Mouse (Mus musculus) midbrain, postnatal 0 days (tissue): ENCODE results near the gene Sept9. TPM values are rescaled to one million over a fixed set of nuclear protein-coding genes. Genes with fewer than 3 reads are reported as not detected.

Experiments
- ATAC-seq: fragments of 200-750 bp; cut with Nextera tagmentation; 2 replicates; pipeline ENCODE4 v1.8.0; 2017; ENCODE audit warnings: moderate number of reproducible peaks, mild to moderate bottlenecking, moderate TSS enrichment, moderate library complexity; ENCODE audit not compliant: low FRiP score
- DNase-seq: peaks from one replicate; pipeline ENCODE4 v3.0.0-alpha.2; 2015; ENCODE audit warnings: low spot score
- H3K27ac ChIP-seq: fragments of 300-500 bp; sonication (generic); 2 replicates; pipeline ENCODE4 v1.5.1; 2014; ENCODE audit warnings: low read depth, mild to moderate bottlenecking, low read length, mixed read lengths
- H3K27me3 ChIP-seq: fragments of 300-500 bp; sonication (generic); 2 replicates; pipeline ENCODE4 v1.6.1; 2014; ENCODE audit warnings: low read length, control low read depth, mixed read lengths; ENCODE audit not compliant: insufficient read depth
- H3K36me3 ChIP-seq: fragments of 300-500 bp; sonication (generic); 2 replicates; pipeline ENCODE4 v1.6.1; 2014; ENCODE audit warnings: low read length, control low read depth, mixed read lengths; ENCODE audit not compliant: insufficient read depth
- H3K4me1 ChIP-seq: fragments of 300-500 bp; sonication (generic); 2 replicates; pipeline ENCODE4 v1.6.1; 2014; ENCODE audit warnings: mild to moderate bottlenecking, control low read depth, antibody characterized with exemption, low read length, mixed read lengths; ENCODE audit not compliant: insufficient read depth
- H3K4me2 ChIP-seq: fragments of 300-500 bp; sonication (generic); 2 replicates; pipeline ENCODE4 v1.6.1; 2014; ENCODE audit warnings: low read depth, mild to moderate bottlenecking, low read length, mixed read lengths; ENCODE audit not compliant: poor library complexity, severe bottlenecking
- H3K4me3 ChIP-seq: fragments of 300-500 bp; sonication (generic); 2 replicates; pipeline ENCODE4 v1.5.1; 2014; ENCODE audit warnings: low read depth, mild to moderate bottlenecking, low read length, moderate library complexity
- H3K9ac ChIP-seq: fragments of 300-500 bp; sonication (generic); replicated peaks from 2 replicates; pipeline ENCODE4 v1.6.1; 2014; ENCODE audit warnings: mild to moderate bottlenecking, low read length, moderate library complexity, mixed read lengths; ENCODE audit not compliant: poor library complexity, severe bottlenecking
- H3K9me3 ChIP-seq: fragments of 300-500 bp; sonication (generic); 2 replicates; pipeline ENCODE4 v1.6.1; 2016; ENCODE audit warnings: low read length, control low read depth
- CTCF ChIP-seq: IDR thresholded peaks from 2 replicates; pipeline ENCODE4 v1.5.1; 2016; ENCODE audit warnings: antibody characterized with exemption, mild to moderate bottlenecking
- WGBS: fragments of 180-500 bp; shearing (Covaris S2); extraction: QIAGEN DNeasy Blood & Tissue Kit; methylation state at CpG from one replicate; pipeline ENCODE4 v1.1.7; 2014; 5-methylcytosine and 5-hydroxymethylcytosine counted together
- polyA plus RNA-seq: library from polyadenylated mRNA; unstranded; fragments of >200 nt; fragmentation: Nextera tagmentation; extraction: Ambion mirVana; gene quantifications from 2 replicates; pipeline ENCODE4 v1.2.1, GENCODE M21; 2015
- total RNA-seq: library from RNA; depleted of rRNA; stranded (reverse); fragments of >200 nt; gene quantifications from 2 replicates; pipeline ENCODE4 v1.2.3, GENCODE M21; 2014

Sept9 gene
- total and polyA plus RNA-seq, 2 experiments from 2014 or later, result 95.3 to 105 TPM

DNA sequence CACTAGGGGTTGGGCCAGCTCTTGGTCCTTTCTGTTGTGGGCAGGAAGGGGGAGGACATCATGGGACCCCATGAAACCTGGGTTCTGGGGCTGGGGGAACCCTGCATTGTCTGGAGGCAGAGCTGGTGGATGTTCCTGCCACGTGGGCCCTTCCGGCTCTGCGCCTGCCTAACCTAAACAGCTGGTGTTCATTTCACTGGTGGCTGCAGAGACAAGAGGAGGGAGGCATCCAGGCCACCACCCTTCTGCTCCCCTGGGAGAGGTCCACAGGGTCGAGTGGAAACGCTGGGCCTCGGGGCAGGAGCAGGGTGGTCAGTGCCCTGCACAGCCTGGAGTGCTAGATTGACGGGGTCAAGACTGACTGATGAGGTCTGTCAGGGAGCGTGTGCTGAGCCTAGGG lies 89.3 kb downstream of the Sept9 start:
- Histone ChIP-seq H3K4me2 (no peak overlapping the region), H3K27me3 (no peaks in the 10 kb centered on the region), H3K9ac (no peak overlapping the region), H3K9me3 (no peaks in the 10 kb centered on the region), H3K4me1 (no peaks in the 10 kb centered on the region), H3K27ac (no peak overlapping the region), H3K4me3 (no peak overlapping the region), H3K36me3 (no peaks in the 10 kb centered on the region)
- DNase-seq (no peak), ATAC-seq (no peak)
- TF ChIP-seq CTCF, result no peak
- 90% methylated on average over 8 of the region's 8 CpGs for WGBS

DNA sequence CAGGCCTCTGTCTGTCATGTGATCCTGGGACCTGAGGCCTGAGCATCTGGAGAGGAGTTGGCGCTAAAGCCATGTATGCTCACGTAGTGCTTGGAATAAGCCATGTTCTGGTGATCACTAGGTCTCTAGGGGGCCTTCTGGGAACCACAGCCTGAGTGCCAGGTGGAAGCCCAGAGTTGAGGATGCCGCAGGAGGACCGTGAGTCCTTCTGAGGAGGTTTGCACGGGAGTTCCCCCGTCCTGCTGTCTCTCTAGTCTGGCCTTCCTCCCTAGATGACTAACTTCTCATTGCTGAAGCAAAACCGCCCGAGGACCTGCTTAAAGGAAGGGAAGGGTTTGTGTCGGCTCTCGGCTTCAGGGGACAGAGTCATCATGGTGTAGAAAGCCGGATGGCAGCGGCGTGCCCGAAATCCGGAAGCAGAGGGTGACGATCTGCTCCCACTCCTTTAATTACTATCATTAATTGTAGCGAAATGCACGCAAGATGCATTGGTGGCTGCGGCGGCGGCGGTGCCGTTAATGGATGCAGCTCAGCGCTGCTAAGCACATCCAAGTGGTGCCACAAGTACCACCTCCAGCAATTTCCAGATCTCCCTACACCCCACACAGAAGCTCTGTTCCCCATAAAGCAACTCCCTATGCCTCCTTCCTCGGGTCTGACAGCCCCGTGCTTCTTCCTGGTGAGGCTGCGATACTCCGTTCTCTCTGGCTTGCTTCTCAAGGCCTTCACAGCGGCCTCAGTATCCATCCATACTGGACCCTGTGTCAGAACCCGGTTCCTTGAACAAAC lies 92.0 kb downstream of the Sept9 start:
- H3K27me3 ChIP-seq, result no peaks in the 10 kb centered on the region
- H3K36me3 ChIP-seq, result no peaks in the 10 kb centered on the region
- ATAC-seq (no peak), DNase-seq (no peak)
- no peak overlapping the region for H3K9ac ChIP-seq
- 96% methylated on average over 30 of the region's 30 CpGs for WGBS
- H3K4me1 ChIP-seq, result no peaks in the 10 kb centered on the region
- H3K4me3 ChIP-seq, result no peak overlapping the region
- no peak for TF ChIP-seq CTCF
- no peak overlapping the region for H3K4me2 ChIP-seq
- H3K9me3 ChIP-seq, result no peaks in the 10 kb centered on the region
- H3K27ac ChIP-seq, result no peak overlapping the region

DNA sequence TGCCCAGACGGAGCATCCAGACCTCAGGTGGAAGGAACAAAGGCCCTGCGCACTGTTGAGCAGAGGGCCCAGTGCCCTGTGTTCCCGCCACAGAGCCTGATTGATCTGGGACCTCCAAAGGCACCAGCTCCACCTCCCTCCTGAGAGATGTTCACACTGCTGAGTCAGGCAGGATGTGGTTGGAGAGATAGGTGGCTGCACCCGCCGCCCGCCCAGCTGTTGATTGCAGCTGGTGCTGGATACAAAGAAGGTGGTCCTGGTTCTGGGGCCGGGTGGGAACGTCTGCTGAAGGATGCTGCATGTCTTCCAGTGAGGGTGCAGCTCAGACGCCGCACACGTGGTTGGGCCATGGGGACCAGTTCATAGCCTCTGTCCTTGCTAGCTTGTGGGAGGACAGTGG lies 93.0 kb downstream of the Sept9 start:
- Histone ChIP-seq H3K4me1 (no peaks in the 10 kb centered on the region), H3K27ac (no peak overlapping the region), H3K36me3 (no peaks in the 10 kb centered on the region), H3K27me3 (no peaks in the 10 kb centered on the region), H3K9ac (no peak overlapping the region), H3K4me2 (no peak overlapping the region), H3K4me3 (no peak overlapping the region), H3K9me3 (no peaks in the 10 kb centered on the region)
- TF ChIP-seq CTCF, result no peak
- WGBS, result 91% methylated on average over 11 of the region's 11 CpGs
- ATAC-seq (no peak), DNase-seq (no peak)

DNA sequence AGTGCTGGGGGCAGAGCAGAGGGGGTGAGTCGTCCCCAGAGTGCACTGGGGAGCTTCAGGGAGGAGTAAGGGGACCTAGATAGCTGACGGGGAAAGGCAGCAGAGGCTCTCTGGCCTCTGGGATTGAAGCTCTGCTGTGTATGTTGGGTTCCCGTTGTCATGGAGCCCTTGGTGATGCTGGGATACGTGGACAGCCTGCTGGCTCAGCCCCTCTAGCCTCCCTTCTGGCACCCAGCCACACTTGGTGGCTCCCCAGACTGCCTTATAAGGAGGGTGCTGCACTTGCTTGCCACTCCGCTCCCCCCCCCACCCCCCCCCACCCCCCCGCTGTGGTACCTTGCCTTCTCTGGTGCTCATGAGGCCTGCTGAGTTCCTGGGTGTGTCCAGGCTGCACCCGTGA lies 95.8 kb downstream of the Sept9 start:
- H3K4me1 ChIP-seq, result no peaks in the 10 kb centered on the region
- TF ChIP-seq CTCF, result no peak
- H3K4me3 ChIP-seq, result no peak overlapping the region
- no peak overlapping the region for H3K27ac ChIP-seq
- whole genome bisulfite sequencing, result 55% methylated on average over 5 of the region's 7 CpGs
- DNase-seq (peak; percentile 53), ATAC-seq (no peak)
- no peaks in the 10 kb centered on the region for H3K36me3 ChIP-seq
- no peak overlapping the region for H3K9ac ChIP-seq
- no peaks in the 10 kb centered on the region for H3K9me3 ChIP-seq
- no peaks in the 10 kb centered on the region for H3K27me3 ChIP-seq
- no peak overlapping the region for H3K4me2 ChIP-seq

DNA sequence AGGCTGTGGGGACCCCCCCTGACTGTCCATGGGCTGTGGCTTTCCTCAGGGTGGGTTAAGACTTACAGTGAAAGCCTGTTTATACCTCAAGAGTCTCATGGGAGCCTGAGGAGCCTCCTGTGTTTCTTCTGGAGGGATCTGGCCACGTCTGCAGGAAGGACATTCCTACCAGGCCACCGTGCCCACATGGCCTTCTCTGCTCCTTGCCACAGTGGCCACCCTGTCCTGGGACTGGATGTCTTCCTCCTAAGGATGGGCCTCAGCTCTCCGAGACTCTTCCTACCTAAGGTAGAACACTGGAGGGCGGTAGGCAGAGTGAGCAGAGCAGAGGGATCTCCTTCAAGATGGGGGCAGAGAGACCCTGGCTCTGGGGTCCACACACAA lies 96.6 kb downstream of the Sept9 start:
- WGBS, result 61% methylated on average over 4 of the region's 4 CpGs
- no peak for ATAC-seq
- no peaks in the 10 kb centered on the region for H3K4me1 ChIP-seq
- no peaks in the 10 kb centered on the region for H3K27me3 ChIP-seq
- no peak overlapping the region for H3K4me2 ChIP-seq
- no peak overlapping the region for H3K9ac ChIP-seq
- H3K36me3 ChIP-seq, result no peaks in the 10 kb centered on the region
- peak; percentile 1; the same call in 1 of the 2 replicates for TF ChIP-seq CTCF
- H3K9me3 ChIP-seq, result no peaks in the 10 kb centered on the region
- H3K4me3 ChIP-seq, result no peak overlapping the region
- DNase-seq, result no peak
- H3K27ac ChIP-seq, result no peak overlapping the region

DNA sequence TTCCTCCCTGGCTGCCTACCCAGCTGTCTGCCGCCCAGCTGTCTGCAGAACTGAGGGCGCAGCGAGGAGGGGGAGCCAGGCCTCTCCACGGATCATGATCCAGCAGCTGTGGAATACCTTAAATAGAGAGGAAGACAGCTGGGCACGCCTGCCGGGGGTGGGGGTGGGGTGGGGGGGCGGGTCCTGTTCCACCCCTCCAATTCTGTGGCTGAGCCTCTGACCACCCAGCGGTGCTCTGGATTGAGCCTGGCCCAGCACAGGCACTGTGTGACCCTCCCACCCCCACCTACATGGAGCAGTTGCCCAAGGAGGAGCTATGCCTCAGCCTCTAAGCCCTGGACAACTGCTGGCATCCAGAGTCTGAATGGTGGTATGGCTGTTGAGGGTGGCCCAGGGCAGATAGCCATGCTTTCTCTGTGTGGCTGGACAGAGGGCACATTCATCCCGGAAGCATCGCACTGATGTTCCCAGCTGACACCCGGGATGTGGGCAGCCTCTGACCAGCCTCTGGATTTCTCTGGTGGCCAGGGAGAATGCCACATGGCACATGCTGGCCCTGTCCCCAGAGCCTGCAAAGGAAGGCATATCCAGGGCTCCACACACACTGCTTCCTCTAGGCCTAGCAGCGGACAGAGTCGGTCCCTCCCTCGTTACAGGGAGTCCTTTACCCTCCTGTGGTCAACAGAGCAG lies 97.2 kb downstream of the Sept9 start:
- Histone ChIP-seq H3K27ac (peak overlapping the region; percentile 18; the same call in 1 of the 2 replicates), H3K27me3 (no peaks in the 10 kb centered on the region), H3K4me3 (no peak overlapping the region), H3K4me1 (no peaks in the 10 kb centered on the region), H3K4me2 (no peak overlapping the region), H3K36me3 (no peaks in the 10 kb centered on the region), H3K9ac (no peak overlapping the region), H3K9me3 (no peaks in the 10 kb centered on the region)
- peak; percentile 60; the same call in 1 of the 2 replicates for ATAC-seq
- no peak for TF ChIP-seq CTCF
- DNase-seq, result peak; percentile 40
- 54% methylated on average over 12 of the region's 14 CpGs for WGBS
